Mouse (Mus musculus): ENCODE results near the gene Eid3.

The Eid3 gene

GRCm38 (mm10) chr10:82910198-82910597 lies 43.8 kb downstream of the Eid3 start:
- peak; percentile 29 for DNase-seq (ENCODE audit: low read depth, low spot score)

- no peak for DNase-seq (ENCODE audit: low read depth, low spot score)
Observed at GRCm38 (mm10) chr10:82913238-82913637, 46.8 kb downstream of the Eid3 start.

GRCm38 (mm10) chr10:82913772-82914171 lies 47.3 kb downstream of the Eid3 start:
- no peak for DNase-seq (ENCODE audit: low read depth, low spot score)

All from R1 (cell line).